Mouse (Mus musculus) ovary, postnatal 14 days (tissue): ENCODE data around the gene Trim39.
"Not testable (repeated sequence)": the region's sequence is repeated elsewhere in the genome, so short reads cannot be mapped to it uniquely, and the experiment has no call there.

ENCODE experiments used
- DNase-seq: peaks from one replicate; pipeline ENCODE4 v3.0.0; 2022; ENCODE audit warnings: low spot score

Gene Trim39

DNA sequence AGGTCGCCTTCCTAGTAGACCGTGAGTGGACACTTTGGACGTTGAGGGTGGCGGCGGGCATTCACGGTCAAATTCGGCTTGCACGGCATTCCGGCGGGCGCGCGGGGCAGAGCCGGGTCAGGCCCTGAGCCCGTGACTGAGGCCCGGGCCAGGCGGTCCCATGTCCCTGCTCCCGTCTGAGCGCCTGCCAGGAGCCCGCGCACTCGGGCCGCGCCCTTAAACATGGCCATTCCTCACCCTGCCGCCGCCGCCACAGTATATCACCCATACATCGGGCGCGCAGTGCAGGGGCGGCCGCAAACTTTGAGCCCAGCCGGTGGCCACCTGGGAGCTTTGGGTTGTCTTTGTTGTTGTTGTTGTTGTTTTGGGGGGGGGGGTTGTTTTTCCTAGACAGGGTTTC, 23.2 kb downstream of the Trim39 start:
- no peak for DNase-seq

DNA sequence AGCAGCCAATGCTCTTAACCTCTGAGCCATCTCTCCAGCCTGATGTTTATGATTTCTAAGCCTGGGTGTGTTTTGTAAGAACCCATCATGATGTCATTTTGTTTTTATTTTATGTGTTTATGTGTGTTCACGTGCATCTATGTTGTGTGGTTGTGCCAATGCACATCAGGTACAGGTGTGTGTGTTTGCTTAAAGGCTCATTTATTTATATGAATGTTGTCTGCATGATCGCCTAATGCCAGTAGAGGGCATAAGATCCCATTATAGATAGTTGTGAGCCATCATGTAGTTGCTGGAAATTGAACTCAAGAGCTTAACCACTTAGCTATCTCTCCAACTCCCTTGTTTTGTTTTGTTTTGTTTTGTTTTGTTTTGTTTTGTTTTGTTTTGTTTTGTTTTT, 26.3 kb downstream of the Trim39 start:
- DNase-seq, result no peak

DNA sequence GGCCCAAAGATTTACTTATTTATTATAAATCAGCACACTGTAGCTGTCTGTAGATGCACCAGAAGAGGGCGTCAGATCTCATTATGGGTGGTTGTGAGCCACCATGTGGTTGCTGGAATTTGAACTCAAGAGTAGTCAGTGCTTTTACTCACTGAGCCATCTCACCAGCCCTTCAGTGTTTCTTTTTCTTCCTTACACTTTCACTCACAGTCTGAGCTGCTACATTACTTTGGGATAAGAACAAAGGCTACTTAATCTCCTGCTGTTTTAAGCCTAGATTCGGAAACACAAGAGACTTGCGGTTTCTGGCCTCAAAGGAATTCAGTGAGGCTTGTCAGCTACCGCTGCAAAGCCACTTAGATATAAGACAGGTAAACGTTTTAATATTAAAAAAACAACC, 28.0 kb downstream of the Trim39 start:
- no peak for DNase-seq

DNA sequence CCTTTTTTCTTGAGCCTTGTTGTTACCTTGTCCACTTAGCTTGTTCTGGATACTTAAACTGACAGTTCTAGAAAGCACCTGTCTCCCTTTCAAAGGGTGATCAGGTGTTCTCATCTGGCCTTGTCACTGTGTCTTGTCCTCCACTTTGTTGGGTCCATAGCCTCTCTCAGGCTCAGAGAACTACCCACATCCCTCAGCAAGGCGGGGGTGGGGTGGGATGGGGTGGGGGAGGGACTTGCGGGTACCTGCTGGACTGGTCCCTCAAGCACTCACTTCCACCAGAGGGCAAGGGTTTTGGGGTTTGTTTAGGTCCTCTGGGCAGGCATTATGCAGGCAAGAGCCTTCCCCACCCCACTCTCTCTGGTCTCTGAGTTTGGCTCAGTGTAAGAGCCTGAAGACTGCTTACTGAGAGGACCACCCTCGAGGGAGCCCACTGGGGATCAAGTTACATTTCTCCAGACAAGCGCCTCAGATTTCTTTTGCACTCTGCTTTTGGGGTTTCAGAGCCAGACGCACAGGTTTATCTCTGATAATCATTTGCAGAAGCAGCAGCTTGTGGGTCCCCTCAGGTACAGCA, 31.3 kb downstream of the Trim39 start:
- DNase-seq, result no peak

DNA sequence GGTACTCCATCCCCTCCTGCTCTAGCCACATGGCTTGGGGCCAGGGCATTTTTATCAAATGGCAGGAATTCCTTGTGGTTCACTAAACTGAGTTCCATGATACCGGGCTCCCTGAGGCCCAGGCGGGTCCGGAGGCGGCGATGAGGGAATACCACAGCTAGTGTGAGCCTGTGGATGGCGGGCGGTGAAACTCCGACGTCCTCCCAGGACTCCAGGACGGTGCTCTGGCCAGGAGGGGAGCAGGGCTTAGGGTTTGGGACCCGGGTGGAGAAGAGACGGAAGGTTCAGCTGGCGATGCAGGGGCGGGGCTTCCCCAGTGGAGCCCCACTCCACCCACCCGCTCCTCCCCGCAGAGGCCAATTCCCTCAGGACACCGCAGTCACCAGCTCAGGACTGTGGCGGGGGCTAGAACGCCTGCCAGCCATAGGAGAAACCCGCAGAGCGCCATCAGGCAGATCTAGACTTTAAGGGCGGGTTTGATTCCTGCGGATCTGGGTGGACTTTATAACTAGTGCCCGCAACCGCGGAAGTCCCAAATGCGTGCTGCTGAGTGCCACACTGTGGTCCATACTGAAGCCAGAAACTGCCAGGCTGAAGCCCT, 34.6 kb downstream of the Trim39 start:
- DNase-seq, result no peak

DNA sequence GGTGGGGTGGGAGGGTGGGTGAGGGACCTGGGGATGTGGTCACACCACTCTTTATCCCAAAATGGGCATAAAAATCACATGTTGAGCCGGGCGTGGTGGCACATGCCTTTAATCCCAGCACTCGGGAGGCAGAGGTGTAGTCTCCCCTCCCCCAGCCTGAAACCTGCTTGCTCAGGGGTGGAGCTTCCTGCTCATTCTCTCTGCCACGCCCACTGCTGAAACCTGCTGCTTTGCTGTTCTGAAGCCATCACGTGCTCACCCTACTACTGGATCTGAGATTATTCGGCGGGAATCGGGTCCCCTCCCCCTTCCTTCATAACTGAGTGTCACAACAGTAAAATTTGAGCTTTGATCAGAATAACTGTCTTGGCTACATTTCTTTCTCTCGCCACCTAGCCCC, 36.7 kb downstream of the Trim39 start:
- DNase-seq, result not testable (repeated sequence)

DNA sequence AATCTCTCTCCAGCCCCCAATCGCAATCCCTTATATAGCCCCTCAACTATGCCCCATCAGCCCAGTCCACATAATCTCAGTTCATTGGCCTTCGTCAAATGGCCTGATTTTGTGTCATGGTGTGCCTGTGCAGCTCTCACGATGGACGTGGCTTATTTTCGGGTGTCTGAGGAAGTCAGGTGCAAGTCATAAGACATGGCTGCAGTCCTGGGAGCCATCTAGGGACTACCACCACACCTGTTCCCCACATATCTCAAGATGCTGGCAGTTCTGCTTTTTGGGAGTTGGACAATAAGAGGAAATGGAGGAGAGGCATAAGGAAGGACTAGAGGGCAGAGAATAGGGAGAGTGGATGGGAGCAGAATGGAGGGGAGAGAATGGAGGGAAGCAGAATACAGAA, 38.5 kb downstream of the Trim39 start:
- DNase-seq, result no peak

DNA sequence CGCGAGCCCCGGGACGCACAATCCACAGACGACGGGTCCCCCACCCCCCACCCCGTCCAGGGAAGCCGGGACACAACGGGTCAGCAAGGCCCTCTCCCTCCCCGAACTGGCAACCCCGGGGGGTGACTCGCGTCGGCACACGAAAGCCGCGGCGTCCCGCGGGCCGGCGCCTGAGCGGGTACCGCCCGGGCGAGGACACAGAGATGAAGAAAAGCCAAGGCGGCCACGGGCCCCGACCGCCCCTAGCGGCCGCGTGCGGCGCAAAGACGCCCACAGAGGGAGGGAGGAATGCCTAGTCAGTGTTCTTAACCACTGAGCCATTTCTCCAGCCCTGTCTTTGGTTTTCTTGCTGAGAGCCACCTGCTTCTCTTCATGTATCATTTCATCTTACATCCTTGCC, 40.7 kb downstream of the Trim39 start:
- peak; percentile 43 for DNase-seq

DNA sequence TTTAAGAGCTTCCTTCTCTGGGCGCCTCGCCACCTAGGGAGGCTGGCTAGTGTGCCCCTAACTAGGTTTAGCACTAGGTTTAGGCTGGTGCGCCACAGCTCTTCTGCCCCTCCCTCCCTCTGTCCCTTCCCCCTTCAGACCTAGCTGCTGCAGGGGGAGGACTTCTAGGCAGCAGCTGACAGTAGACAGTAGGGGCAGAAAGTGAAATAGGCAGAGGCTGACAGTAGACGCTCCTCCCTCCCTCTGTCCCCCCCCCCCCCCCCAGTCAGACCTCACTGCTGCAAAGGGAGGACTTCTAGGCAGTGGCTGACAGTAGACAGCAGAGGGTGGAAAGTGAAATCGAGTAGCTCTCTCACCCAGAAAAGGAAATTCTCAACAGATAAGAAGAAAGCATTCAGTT, 43.0 kb downstream of the Trim39 start:
- no peak for DNase-seq

DNA sequence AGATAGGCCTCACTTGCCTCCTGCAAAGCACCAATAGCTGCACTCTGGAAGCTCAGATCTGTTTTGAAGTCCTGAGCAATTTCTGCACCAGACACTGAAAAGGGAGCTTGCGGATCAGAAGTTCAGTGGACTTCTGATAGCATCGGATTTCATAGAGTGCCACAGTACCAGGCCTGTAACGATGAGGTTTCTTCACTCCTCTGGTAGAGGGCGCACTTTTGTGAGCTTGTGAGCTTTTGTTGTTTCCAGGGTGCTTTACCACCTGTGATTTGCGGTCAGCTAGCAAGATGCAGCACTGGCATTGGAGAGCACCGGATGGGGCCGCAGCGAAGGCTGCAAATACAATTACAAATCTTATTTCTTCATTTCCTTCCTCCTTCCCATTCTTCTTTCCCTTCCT, 45.1 kb downstream of the Trim39 start:
- DNase-seq, result no peak

DNA sequence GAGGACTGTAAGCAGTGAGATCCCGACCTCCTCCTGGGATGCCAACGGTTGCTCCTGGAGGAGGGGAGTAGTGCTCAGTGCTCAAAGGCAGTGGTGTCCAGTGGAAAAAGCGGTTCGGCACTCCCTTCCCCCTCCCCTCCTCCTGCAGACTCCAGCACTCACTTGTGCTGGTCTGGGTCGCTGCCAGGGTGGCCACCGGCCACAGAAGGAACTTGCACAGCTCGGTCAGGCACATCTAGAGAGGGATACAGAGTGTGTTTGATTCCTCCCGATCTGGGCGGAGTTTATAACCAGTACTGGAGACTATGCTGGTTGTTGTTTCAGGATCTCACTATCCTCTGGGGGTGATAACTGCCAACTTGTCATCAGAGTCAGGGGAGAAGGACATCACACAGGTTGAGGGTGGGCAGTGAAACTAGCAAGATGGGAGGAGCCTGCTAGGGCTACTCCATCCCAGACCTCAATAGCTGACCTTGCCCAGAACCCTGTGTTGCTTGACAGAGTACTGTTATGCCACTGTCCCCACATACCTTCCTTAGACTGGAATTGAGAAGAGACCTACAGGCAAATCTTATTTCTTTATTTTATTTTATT, 46.7 kb downstream of the Trim39 start:
- DNase-seq, result no peak

DNA sequence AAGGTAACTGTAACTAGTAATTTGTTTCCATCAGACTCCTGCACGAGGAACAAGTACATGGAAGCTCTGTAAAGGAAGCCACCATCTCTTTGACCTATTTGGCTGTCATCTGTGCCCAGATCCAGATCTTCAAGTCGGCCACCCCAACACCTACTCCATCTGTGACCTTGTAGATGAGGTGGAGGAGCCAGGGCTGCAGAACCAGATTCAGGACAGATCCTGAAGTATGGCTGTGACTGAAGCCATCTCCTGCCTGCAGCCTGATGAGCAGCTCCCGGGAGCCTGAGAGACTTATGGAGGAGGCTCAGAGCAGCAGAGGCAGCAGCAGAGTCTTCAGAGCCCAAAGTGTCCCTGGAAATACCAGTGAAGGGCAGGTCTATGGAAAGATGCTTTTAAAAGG, 47.6 kb downstream of the Trim39 start:
- no peak for DNase-seq

DNA sequence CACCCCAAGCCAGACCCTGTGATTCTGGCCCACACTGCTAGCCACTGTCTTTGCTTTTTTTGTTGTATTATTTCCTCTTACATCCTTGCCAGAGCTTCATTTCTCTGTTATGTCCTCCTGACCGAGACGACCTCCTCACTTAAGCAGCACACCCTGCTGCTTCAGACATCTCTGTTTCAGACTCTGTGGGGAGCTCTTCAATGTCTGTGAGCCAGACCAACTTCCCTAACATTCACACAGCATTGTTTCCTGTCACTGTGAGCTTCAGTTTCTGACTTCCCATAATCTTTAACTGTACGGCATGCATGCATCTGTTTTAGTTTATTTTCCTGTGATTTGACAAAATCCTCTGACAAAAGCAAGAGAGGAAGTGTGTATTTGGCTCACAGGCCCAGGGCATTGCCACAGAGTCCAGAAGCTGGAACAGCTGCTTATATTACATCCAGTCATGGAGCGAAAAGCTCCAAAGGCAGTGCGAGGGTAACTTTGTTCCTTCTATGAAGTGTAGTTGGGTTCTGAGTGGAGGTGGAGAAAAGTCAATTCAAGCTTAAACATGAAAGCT, 53.4 kb downstream of the Trim39 start:
- DNase-seq, result no peak

DNA sequence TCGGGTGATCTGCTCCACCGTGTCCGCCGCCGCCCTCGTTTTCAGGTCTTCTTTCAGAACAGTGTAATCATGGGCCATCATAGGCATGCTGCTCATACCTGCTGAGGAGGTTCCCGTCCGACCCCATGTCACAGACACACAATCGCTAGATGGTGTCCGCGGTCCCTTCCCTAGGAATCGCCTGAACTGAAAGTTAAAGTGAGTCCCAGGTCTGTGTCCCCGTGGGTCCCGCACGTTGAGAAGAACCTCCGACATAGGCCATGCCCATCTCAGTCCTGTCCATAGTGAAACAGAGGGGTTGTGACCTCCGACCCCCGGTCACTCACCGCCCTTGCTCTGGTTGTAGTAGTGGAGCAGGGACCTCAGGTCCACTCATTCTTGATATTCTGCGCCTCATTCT, 56.5 kb downstream of the Trim39 start:
- no peak for DNase-seq
